Mouse (Mus musculus) adrenal gland, adult 8-10 months (tissue): Measurements from ENCODE around the gene Cct5. TPM values are rescaled to one million over a fixed set of nuclear protein-coding genes. Genes with fewer than 3 reads are reported as not detected.

Experiments
- DNase-seq: peaks from one replicate; pipeline ENCODE4 v3.0.0; 2022
- total RNA-seq, 4 experiments: library from RNA; stranded (reverse); gene quantifications; 2 replicates each; pipeline ENCODE4 v1.2.4; 2022

Gene Cct5
- 100 to 1,000 TPM; 232 to 302 (median 271) TPM for total RNA-seq

DNA sequence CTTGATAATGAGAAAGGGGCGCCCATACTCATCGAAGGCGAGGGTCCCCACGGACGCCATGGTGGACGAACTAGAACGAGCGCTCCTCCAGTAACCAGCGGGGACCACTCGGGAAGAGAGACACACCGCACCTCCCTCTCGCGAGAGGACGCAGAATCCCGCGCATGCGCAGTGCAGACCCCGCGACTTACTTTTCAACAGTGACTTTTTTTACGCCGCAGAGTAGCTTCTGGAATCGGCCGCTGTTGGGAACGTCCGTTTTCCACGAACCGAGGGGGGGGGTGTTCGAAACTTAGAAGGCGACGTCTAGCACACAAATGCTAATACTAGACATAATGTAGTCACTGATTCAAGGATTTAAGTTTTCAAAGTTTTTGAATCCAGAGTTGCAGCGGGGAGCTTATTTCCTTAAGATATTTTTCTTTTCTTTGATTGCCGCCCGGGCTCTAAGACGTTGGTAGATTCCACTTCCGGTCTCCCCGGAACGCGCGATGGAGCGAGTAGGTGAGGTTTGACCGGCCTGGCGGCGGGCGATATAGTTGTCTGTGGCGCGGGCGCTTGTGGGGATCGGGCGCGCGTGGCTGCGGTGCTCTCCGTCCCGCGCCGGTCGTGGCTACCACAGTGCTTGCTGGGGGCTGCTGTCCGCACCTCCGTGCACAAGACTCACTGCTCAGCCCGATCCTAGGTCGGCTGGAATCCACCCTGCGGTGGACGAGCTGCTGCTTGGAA, at the start of gene Cct5, which contains the start of gene Fam173b:
Cct5 (minus strand) TSS at position 159 of the 729 bp plus-strand sequence.
Fam173b (plus strand) TSS at position 207 of the 729 bp plus-strand sequence.
- DNase-seq: peak; percentile 96

GRCm38 (mm10) chr15:31650821-31651220, 49.2 kb upstream of the Cct5 start:
- DNase-seq: no peak

DNA sequence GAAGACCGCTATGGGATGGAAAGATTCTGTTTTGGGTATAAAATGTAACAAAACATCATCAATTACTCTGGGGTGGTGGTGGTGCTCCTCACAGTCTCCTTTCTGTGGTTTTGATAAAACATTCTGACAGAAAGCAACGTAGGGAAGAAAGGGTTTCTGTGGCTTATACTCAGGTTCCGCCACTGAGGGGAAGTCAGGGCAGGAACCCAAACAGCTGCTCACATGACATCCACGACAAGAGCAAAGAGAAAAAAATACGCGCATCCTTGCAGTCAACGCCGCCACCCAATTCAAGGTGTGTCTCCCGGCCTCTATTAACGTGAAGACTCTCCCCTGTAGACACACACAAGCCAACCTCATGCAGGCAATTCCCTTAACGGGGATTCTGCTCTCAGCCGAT, 48.1 kb upstream of the Cct5 start:
- no peak for DNase-seq

GRCm38 (mm10) chr15:31647851-31648569, 46.4 kb upstream of the Cct5 start:
- no peak for DNase-seq

- no peak for DNase-seq
Observed at GRCm38 (mm10) chr15:31647225-31647624, 45.6 kb upstream of the Cct5 start.

GRCm38 (mm10) chr15:31636091-31636595, 34.5 kb upstream of the Cct5 start:
- DNase-seq: peak; percentile 83

DNA sequence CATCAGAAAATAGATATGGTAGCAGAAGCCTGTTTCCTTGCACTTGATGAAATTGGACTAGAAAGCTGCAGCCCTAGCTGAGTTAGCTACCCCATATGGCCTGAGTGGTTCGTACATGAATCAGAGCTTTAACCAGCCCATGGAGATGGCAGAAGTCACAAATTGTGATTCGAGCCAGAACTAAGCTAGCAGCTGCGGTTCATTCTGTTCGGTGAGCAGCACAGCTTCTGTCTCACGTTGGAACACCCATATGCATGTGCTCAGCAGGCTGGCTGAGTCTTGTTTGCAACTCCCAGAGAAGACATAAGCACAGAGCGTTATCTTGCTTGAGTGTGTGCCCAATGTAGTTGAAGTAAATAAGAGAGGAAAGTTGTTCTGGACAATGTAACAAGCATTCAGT, 33.0 kb upstream of the Cct5 start:
- no peak for DNase-seq

- peak; percentile 27 for DNase-seq
Observed at GRCm38 (mm10) chr15:31632478-31632877, 30.9 kb upstream of the Cct5 start.

GRCm38 (mm10) chr15:31631396-31631858, 29.8 kb upstream of the Cct5 start:
- DNase-seq: no peak

GRCm38 (mm10) chr15:31629556-31629955, 28.0 kb upstream of the Cct5 start:
- DNase-seq: no peak

GRCm38 (mm10) chr15:31628180-31628579, 26.6 kb upstream of the Cct5 start:
- no peak for DNase-seq

DNA sequence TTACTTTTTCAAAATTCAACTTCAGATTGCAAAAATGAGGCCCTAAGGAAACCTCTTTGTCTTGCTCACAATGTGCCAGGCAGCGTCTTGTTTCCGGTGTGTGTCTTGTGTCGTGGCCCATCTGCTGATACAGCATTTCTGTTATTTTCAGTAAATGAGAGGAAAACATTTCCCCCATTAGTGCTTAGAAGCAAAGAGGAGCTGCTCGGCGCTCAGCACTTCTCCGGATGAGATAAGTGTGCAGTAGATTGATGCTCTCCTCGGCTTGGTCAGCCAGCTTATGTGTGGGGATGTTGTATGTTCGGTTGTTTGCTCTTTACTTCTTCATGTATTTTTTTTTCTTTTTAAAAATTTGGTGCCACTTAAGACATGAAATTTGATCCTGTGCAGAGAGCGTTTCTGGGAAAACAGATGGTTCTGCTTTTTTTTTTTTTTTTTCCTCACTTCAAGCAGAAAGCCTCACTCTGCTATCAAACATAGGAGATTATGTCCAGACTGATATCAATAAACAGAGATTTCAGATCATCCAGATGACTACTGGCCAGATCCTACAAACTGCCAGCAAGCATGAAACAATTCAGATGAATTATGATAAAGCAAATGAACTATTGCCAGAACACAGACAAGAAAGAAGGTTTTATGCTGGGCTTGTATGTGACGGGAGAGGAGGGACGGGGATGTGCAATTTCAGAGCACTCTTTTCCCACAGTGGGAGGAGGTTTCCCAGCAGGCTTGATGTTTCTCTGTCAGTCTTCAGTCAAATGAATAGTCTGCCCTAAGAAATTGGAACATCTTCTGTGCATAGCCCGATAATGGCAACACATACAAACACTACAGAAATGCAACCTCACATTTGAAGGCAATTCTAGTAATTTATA, 25.9 kb upstream of the Cct5 start:
- DNase-seq: no peak

DNA sequence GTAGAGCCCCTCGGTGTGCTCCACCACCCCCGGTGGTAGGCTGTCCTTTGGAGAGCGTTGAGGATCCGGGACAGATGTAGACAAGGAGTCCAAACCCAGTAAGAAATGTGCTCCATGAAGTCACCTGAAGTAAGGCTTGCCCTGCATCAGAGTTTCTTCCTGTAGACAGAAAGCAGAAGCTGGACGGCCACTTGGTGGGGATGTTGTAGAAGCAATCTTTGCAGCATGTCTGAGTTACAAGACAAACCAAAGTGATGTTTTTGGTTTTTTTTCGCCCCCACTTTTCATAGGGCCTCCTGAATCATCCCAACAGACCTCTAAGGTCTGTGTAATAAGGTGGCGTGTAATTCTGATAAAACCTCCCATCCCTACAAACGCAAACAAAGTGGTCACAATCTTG, 17.9 kb upstream of the Cct5 start:
- no peak for DNase-seq

DNA sequence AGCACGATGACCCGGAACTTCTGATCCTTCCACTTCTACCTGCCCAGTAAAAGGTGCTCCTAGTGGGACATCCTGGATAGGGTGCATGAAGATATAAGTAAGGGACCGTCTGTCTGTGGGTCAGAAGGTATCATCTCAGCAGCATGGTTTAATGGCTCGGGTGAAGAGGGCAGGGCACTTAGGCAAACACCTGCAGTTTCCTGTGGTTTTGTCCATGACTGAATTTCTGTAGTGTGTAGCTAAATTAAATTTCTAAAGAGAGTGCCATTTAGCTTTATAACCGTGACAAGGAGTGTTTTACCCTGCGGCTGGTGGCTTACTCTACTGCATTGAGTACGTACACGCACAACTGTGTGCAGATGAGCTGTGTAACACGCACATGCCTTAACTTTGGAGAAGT, 15.7 kb upstream of the Cct5 start:
- DNase-seq: no peak

GRCm38 (mm10) chr15:31614666-31615065, 13.1 kb upstream of the Cct5 start:
- no peak for DNase-seq

- DNase-seq: no peak
Observed at GRCm38 (mm10) chr15:31613826-31614453, 12.3 kb upstream of the Cct5 start.

- DNase-seq: no peak
Observed at GRCm38 (mm10) chr15:31611976-31612375, 10.4 kb upstream of the Cct5 start.

DNA sequence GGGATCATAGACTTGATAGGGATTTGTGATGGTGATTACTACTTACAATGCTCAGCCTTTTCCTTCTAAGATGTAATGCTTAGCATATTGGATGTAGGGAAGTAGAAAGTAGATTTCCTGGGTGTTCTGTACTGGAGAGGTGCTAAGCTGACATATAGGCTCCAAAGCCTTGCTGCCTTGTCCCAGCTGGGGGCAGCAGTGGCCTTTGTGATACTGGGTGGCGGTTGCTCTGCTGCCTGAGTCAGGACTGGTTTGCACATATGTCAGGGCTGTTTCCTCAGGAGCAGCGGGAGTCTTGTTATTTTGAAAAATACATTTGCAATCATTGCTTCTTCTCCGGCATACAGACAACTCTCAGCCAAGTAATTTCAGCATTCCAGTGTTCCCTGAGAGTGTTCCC, 9.4 kb upstream of the Cct5 start:
- DNase-seq: peak; percentile 49

DNA sequence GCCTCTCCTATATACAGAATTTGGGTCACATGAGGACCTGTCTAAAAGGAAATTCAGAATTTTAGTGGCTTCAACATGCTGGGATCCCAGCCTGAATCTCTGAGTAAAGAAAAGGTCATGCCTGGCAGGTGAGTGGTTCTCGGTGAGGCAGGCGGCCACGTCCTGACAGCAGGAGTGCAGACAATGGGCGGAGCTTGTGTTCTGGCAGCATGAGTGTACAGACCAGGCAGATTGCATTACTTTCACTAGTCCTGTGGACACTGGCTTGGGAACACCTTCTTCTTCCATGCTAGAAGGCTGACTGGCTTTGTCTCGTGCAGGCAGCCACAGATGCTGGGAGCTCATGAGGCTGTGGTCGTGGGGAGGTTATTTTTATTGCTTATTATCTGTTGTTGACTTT, 5.2 kb upstream of the Cct5 start:
- DNase-seq: no peak

- no peak for DNase-seq
Observed at GRCm38 (mm10) chr15:31603113-31603512, 1.5 kb upstream of the Cct5 start.

DNA sequence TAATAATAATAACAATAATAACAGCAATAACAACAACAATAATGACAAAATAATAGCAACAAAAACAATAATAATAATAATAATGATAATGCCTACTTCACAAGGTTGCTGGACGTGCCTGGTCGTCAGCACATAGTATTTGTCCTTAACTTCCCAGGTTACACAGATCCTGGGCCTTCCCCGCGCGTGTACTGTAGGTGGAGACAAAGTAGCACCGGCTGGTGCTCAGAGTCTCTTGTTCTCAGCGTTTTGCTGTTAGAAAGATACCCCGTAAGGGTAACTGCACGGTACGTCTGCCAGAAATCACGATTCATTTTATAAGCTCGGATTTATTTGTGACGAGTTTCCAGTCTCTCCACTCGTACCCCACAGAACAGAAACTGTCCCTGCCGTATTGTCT, 822 bp upstream of the Cct5 start:
- DNase-seq: peak; percentile 33

DNA sequence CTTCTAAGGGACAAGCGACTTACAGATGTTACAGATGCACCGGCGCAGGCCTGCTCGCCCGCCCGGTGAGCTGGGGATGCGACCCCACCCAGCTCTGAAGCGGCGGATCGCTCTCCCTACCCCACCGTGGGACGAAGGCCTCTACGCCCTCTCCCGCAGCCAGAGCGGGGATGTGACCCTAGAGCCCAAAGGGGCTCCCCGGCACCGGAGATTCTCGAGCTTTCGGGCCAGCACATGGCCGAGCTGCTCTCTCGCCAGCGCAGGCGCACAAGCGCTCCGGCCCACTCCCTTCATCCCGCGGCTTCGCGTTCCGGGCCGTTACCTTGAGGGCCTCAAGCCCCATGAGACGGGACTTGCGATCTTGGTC, 342 bp downstream of the Cct5 start:
- DNase-seq: no peak
